19 mouse cellular contexts compared by ENCODE assay signal in the genomic region with DNA sequence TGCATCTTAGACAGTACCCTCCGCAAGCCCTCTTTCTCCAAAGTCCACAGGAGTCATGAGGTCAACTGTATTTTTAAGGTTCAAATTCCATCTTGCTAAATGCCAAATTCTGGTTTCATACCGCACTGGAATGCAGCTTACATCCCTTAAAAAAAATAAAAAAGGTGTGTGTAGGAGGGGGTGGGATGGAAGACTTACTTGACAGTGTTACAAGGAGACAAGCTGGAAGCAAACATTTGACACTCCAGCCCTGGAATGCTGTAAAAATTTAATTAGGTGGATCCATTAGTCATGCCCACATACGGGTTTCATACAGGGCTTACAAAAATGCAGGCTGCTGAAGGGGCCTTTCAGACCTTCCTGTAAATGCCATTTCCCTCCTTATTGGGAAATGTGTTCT. TPM values are rescaled to one million over a fixed set of nuclear protein-coding genes. Genes with fewer than 3 reads are reported as not detected.
DNase-seq lines count a peak whose midpoint lies in the region; ATAC-seq and TF ChIP-seq lines count a peak whose summit lies in the region.
"Had no signal": no experiment of that assay in that cellular context is flagged by ENCODE, and none has a peak within 500 bp of the region (broad histone marks: within the 10 kb centered on the region; RNA-seq: fewer than 3 reads in every experiment).

No protein-coding gene starts in this region.

- no peak for TF ChIP-seq CTCF in liver, adult 2 months (IDR thresholded peaks at IDR 0.05; ENCODE audit: low read depth, low read length)
- no peak for TF ChIP-seq CTCF in kidney, postnatal 0 days (IDR thresholded peaks at IDR 0.05; ENCODE audit: low read depth)

- no peak overlapping the region for H3K4me2 ChIP-seq in liver, embryonic 11.5 days
- no peak overlapping the region for H3K4me2 ChIP-seq in kidney, postnatal 0 days (ENCODE audit: low read length)
- H3K4me2 ChIP-seq: embryonic facial prominence, embryonic 12.5 days; liver, embryonic 13.5 days; lung, embryonic 14.5 days had no signal

- WGBS in liver, adult 2 months: 21% methylated on average over 3 of the region's 3 CpGs
- 68% methylated on average over 3 of the region's 3 CpGs for WGBS in liver, embryonic 11.5 days
- 37% methylated on average over 3 of the region's 3 CpGs for WGBS in kidney, postnatal 0 days

- H3K79me2 ChIP-seq in liver, adult 2 months (ENCODE audit: control insufficient read depth, insufficient read depth, low read length): no peaks in the 10 kb centered on the region

- H3K9ac ChIP-seq in liver, adult 2 months (ENCODE audit: low read depth, low read length): no peak overlapping the region
- no peak overlapping the region for H3K9ac ChIP-seq in liver, embryonic 11.5 days (ENCODE audit: low read depth, low read length)
- no peak overlapping the region for H3K9ac ChIP-seq in kidney, postnatal 0 days (ENCODE audit: low read depth, low read length)
- H3K9ac ChIP-seq: embryonic facial prominence, embryonic 12.5 days; forebrain, postnatal 0 days; liver, embryonic 13.5 days; lung, embryonic 14.5 days had no signal

- H3K27me3 ChIP-seq in liver, adult 2 months (ENCODE audit: control insufficient read depth, insufficient read depth, low read length): no peaks in the 10 kb centered on the region
- no peaks in the 10 kb centered on the region for H3K27me3 ChIP-seq in liver, embryonic 11.5 days (replicated peaks; ENCODE audit: control insufficient read depth, insufficient read depth, low read length)
- no peaks in the 10 kb centered on the region for H3K27me3 ChIP-seq in kidney, postnatal 0 days (ENCODE audit: insufficient read depth, low read length)
- H3K27me3 ChIP-seq: embryonic facial prominence, embryonic 12.5 days; liver, embryonic 13.5 days had no signal

- H3K9me3 ChIP-seq in liver, embryonic 11.5 days (ENCODE audit: control insufficient read depth, low read length): no peaks in the 10 kb centered on the region
- H3K9me3 ChIP-seq in kidney, postnatal 0 days (replicated peaks; ENCODE audit: low read length): no peaks in the 10 kb centered on the region
- H3K9me3 ChIP-seq: embryonic facial prominence, embryonic 12.5 days; heart, embryonic 10.5 days; liver, embryonic 13.5 days; midbrain, embryonic 10.5 days had no signal

- no peak overlapping the region for H3K4me3 ChIP-seq in liver, adult 2 months (ENCODE audit: insufficient read depth, low read depth, low read length)
- H3K4me3 ChIP-seq in liver, embryonic 11.5 days (ENCODE audit: low read depth, low read length): no peak overlapping the region
- no peak overlapping the region for H3K4me3 ChIP-seq in kidney, postnatal 0 days (replicated peaks; ENCODE audit: low read depth, low read length)
- H3K4me3 ChIP-seq: embryonic facial prominence, embryonic 12.5 days; heart, embryonic 10.5 days; liver, embryonic 13.5 days; midbrain, embryonic 10.5 days had no signal

- ATAC-seq in liver, embryonic 11.5 days (replicated peaks; ENCODE audit: low FRiP score): no peak
- no peak; the same call in 1 of the 2 replicates for ATAC-seq in kidney, postnatal 0 days (replicated peaks; ENCODE audit: low FRiP score, low read depth)
- ATAC-seq: forebrain, postnatal 0 days had no signal

- DNase-seq in heart, adult 11 months: peak; percentile 16
- DNase-seq in heart, postnatal 14 days: no peak
- DNase-seq in liver, adult 2 months (ENCODE audit: extremely low read depth, low read depth, low spot score): peak; percentile 74
- no peak for DNase-seq in liver, embryonic 11.5 days (ENCODE audit: low spot score)
- DNase-seq in kidney, postnatal 0 days (ENCODE audit: low spot score): peak; percentile 48
- DNase-seq in cerebellum, adult 11 months: no peak
- DNase-seq in B cell, adult 2 months: no peak
- DNase-seq: adrenal gland, postnatal 14 days; cerebellum, adult 11-12 months; cerebellum, postnatal 14 days; forebrain, postnatal 0 days; liver, embryonic 13.5 days; lung, embryonic 14.5 days; lung, postnatal 36 days; right cerebral cortex, postnatal 4 days had no signal

- no peaks in the 10 kb centered on the region for H3K36me3 ChIP-seq in liver, adult 2 months (ENCODE audit: control insufficient read depth, insufficient read depth, low read length)
- no peaks in the 10 kb centered on the region for H3K36me3 ChIP-seq in liver, embryonic 11.5 days (ENCODE audit: control insufficient read depth, insufficient read depth, low read length)
- H3K36me3 ChIP-seq in kidney, postnatal 0 days (ENCODE audit: insufficient read depth, low read length): no peaks in the 10 kb centered on the region
- H3K36me3 ChIP-seq: embryonic facial prominence, embryonic 12.5 days; heart, embryonic 10.5 days; liver, embryonic 13.5 days; midbrain, embryonic 10.5 days had no signal

- TF ChIP-seq POLR2A in liver, adult 2 months (IDR thresholded peaks at IDR 0.05; ENCODE audit: extremely low read depth, insufficient read depth, low read length): no peak

- peak overlapping the region; percentile 75; the same call in 1 of the 2 replicates for H3K27ac ChIP-seq in liver, adult 2 months (replicated peaks; ENCODE audit: insufficient read depth, low read depth, low read length)
- H3K27ac ChIP-seq in liver, embryonic 11.5 days (ENCODE audit: low read depth, low read length): no peak overlapping the region
- H3K27ac ChIP-seq in kidney, postnatal 0 days: no peak overlapping the region
- H3K27ac ChIP-seq: embryonic facial prominence, embryonic 12.5 days; heart, embryonic 10.5 days; liver, embryonic 13.5 days; midbrain, embryonic 10.5 days; stomach, postnatal 0 days had no signal

- intact Hi-C loops in heart, postnatal 14 days (cut with DNase I): no loop called here

- peaks cover 31% of the 10 kb centered on the region for H3K4me1 ChIP-seq in liver, adult 2 months (ENCODE audit: control insufficient read depth, insufficient read depth, low read length)
- H3K4me1 ChIP-seq in liver, embryonic 11.5 days (replicated peaks; ENCODE audit: control insufficient read depth, insufficient read depth, low read length): 0 out of 2 replicates have a peak, but pooled peaks cover 3% of the 10 kb centered on the region
- H3K4me1 ChIP-seq in kidney, postnatal 0 days (replicated peaks; ENCODE audit: insufficient read depth, low read length): no peaks in the 10 kb centered on the region
- H3K4me1 ChIP-seq: embryonic facial prominence, embryonic 12.5 days had no signal

RNA-seq across cellular contexts. Expression of a gene that starts 49.4 kb away (rescaled TPM):
- total RNA-seq in heart, postnatal 14 days (2021): 10 to 100 TPM in 1 of 2 experiments, 1 to 10 TPM in 1; 8.2 to 11.0 TPM
- 9.9 and 10.6 TPM in 2 replicates for total RNA-seq in liver, adult 2 months (2014; rRNA removed)
- polyA plus RNA-seq in liver, adult 2 months (2012; rRNA removed): 5.0 and 6.4 TPM in 2 replicates
- polyA plus RNA-seq in liver, embryonic 11.5 days (2014; fragmentation: Nextera tagmentation; extraction: Ambion mirVana): 3.8 and 4.9 TPM in 2 replicates
- polyA plus RNA-seq in kidney, postnatal 0 days (2015; fragmentation: Nextera tagmentation; extraction: Ambion mirVana): 14.5 and 14.8 TPM in 2 replicates

Comparison
In these comparisons a context has a peak if more than half of its experiments do, and no peak if none do; other contexts are left out.
1. DNase-seq: peak in heart, adult 11 months (single experiment), liver, adult 2 months (single experiment) and kidney, postnatal 0 days (single experiment); none in heart, postnatal 14 days (0 of 2), liver, embryonic 11.5 days (single experiment), cerebellum, adult 11 months (single experiment) and B cell, adult 2 months (0 of 2).